ENCODE assay signal across 8 mouse cellular contexts in genomic region chr10:125764402-125765102, GRCm38 (mm10).
DNase-seq lines count a peak whose midpoint lies in the region; ATAC-seq and TF ChIP-seq lines count a peak whose summit lies in the region.

No protein-coding gene starts in this region.

- H3K4me1 ChIP-seq in kidney, embryonic 14.5 days (ENCODE audit: control insufficient read depth, insufficient read depth, low read length), result no peaks in the 10 kb centered on the region
- H3K4me1 ChIP-seq in lung, postnatal 0 days (ENCODE audit: insufficient read depth, low read depth, low read length), result no peaks in the 10 kb centered on the region

- H3K9me3 ChIP-seq in kidney, embryonic 14.5 days (ENCODE audit: control insufficient read depth, low read length), result peaks cover 6% of the 10 kb centered on the region; the same call in 1 of the 2 replicates
- no peaks in the 10 kb centered on the region for H3K9me3 ChIP-seq in lung, postnatal 0 days (ENCODE audit: low read length)

- no peak overlapping the region for H3K4me3 ChIP-seq in kidney, embryonic 14.5 days (ENCODE audit: low read length)
- no peak overlapping the region for H3K4me3 ChIP-seq in lung, postnatal 0 days (ENCODE audit: low read depth, low read length)

- no peaks in the 10 kb centered on the region for H3K36me3 ChIP-seq in kidney, embryonic 14.5 days (ENCODE audit: control insufficient read depth, insufficient read depth, low read length)
- H3K36me3 ChIP-seq in lung, postnatal 0 days (ENCODE audit: insufficient read depth, low read length), result no peaks in the 10 kb centered on the region

- TF ChIP-seq POLR2A in brain, embryonic 14.5 days (IDR thresholded peaks at IDR 0.05; ENCODE audit: borderline replicate concordance, extremely low read depth, insufficient read depth, insufficient read length, poor library complexity, severe bottlenecking), result no peak

- peak; percentile 25 for DNase-seq in gastrocnemius, postnatal 10 days
- DNase-seq in gastrocnemius, postnatal 14 days, result no peak
- DNase-seq in 3T3-L1 (ENCODE audit: low read depth, low spot score), result peak; percentile 50
- DNase-seq in brain, embryonic 14.5 days (ENCODE audit: low read depth), result peak; percentile 43
- peak; percentile 69 for DNase-seq in lung, postnatal 0 days (ENCODE audit: low spot score)
- no peak for DNase-seq in T-cell, adult 2 months (ENCODE audit: low spot score)
- no peak for DNase-seq in cerebellum, postnatal 25 days

- no peak overlapping the region for H3K4me2 ChIP-seq in kidney, embryonic 14.5 days (replicated peaks; ENCODE audit: low read depth, low read length)
- no peak overlapping the region for H3K4me2 ChIP-seq in lung, postnatal 0 days (replicated peaks; ENCODE audit: low read depth, low read length)

- peak; percentile 68; the same call in 1 of the 2 replicates for ATAC-seq in kidney, embryonic 14.5 days (ENCODE audit: low FRiP score, low TSS enrichment)
- peak; percentile 49; the same call in 1 of the 2 replicates for ATAC-seq in lung, postnatal 0 days

- H3K9ac ChIP-seq in kidney, embryonic 14.5 days (ENCODE audit: low read depth, low read length), result no peak overlapping the region
- H3K9ac ChIP-seq in lung, postnatal 0 days (replicated peaks; ENCODE audit: low read depth), result no peak overlapping the region

- WGBS in kidney, embryonic 14.5 days, result 64% methylated on average over 10 of the region's 10 CpGs
- WGBS in lung, postnatal 0 days, result 56% methylated on average over 10 of the region's 10 CpGs

- peak; percentile 54; the same call in 1 of the 2 replicates for TF ChIP-seq CTCF in brain, embryonic 14.5 days (IDR thresholded peaks at IDR 0.05; ENCODE audit: borderline replicate concordance, extremely low read depth, insufficient read depth, insufficient read length)
- peak; percentile 76 for TF ChIP-seq CTCF in lung, postnatal 0 days (IDR thresholded peaks at IDR 0.05)

- no peaks in the 10 kb centered on the region for H3K27me3 ChIP-seq in kidney, embryonic 14.5 days (ENCODE audit: control insufficient read depth, insufficient read depth, low read length)
- no peaks in the 10 kb centered on the region for H3K27me3 ChIP-seq in lung, postnatal 0 days (replicated peaks; ENCODE audit: insufficient read depth, low read length)

- no peak for TF ChIP-seq EP300 in lung, postnatal 0 days (IDR thresholded peaks at IDR 0.05)

- intact Hi-C loops in gastrocnemius, postnatal 14 days (cut with DNase I; ENCODE audit: low total_unique reads), result no loop called here

- H3K27ac ChIP-seq in kidney, embryonic 14.5 days (ENCODE audit: low read depth, low read length), result no peak overlapping the region
- H3K27ac ChIP-seq in lung, postnatal 0 days (ENCODE audit: low read length), result no peak overlapping the region

Comparison
In these comparisons a context has a peak if more than half of its experiments do, and no peak if none do; other contexts are left out.
1. DNase-seq: peak in gastrocnemius, postnatal 10 days (single experiment), 3T3-L1 (single experiment), brain, embryonic 14.5 days (single experiment) and lung, postnatal 0 days (single experiment); none in gastrocnemius, postnatal 14 days (single experiment), T-cell, adult 2 months (single experiment) and cerebellum, postnatal 25 days (0 of 2).